In the genomic region with DNA sequence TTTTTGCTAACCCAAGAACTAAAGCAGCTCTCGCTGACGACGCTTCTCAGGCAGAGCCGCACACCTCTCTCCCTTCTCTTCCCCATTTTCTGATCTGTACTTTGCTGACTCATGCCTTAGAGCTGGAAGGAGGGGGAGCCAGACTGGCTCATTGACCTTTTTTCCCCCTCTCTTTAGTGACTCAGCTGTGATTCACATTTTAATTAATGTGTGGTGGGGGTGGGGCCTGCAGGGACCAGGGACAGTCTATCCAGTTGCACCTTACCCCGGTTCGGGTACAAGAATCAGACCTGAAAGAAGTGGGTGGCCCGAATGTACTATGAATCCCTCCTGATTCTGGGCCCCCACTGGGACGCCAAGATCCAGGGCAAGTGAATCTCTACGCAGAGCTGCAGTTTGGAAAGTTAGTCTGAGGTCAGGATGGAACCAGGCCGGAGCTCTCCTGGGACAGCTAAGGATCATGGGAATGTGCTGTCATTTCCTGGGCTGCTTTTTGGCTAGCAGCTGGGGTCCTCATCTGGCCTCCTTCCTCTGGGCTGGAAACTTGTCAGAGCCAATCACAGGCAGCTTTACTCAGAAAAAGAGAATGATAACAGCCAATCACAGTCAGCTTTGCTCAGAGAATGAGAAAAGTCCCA, we compare ENCODE assay signal across 9 mouse cellular contexts.
A peak's percentile ranks its signal among the peaks of the same experiment; 100 is the strongest.
DNase-seq lines count a peak whose midpoint lies in the region; ATAC-seq and TF ChIP-seq lines count a peak whose summit lies in the region.
"Had no signal": no experiment of that assay in that cellular context is flagged by ENCODE, and none has a peak within 500 bp of the region (broad histone marks: within the 10 kb centered on the region; RNA-seq: fewer than 3 reads in every experiment).

No protein-coding gene starts in this region.

- DNase-seq in adrenal gland, adult 18-20 months (ENCODE audit: low spot score in 2 of 2): peak; percentile 37 to 57
- DNase-seq in midbrain, postnatal 0 days (ENCODE audit: low spot score): peak; percentile 32
- DNase-seq in natural killer cell, adult 2 months (ENCODE audit: low spot score in 2 of 2): no peak

- H3K79me2 ChIP-seq in C2C12 (ENCODE audit: control insufficient read depth, insufficient read depth): no peaks in the 10 kb centered on the region

- no peak overlapping the region for H3K9ac ChIP-seq in hindbrain, embryonic 16.5 days (ENCODE audit: low read depth, low read length)
- no peak overlapping the region for H3K9ac ChIP-seq in hindbrain, embryonic 12.5 days
- H3K9ac ChIP-seq in midbrain, postnatal 0 days (replicated peaks; ENCODE audit: low read length, poor library complexity, severe bottlenecking): no peak overlapping the region
- no peak overlapping the region for H3K9ac ChIP-seq in intestine, postnatal 0 days (ENCODE audit: low read depth, low read length)
- H3K9ac ChIP-seq: neural tube, embryonic 13.5 days had no signal

- no peak overlapping the region for H3K4me2 ChIP-seq in hindbrain, embryonic 16.5 days (ENCODE audit: low read length)
- H3K4me2 ChIP-seq in hindbrain, embryonic 12.5 days (replicated peaks): no peak overlapping the region
- no peak overlapping the region for H3K4me2 ChIP-seq in midbrain, postnatal 0 days (ENCODE audit: low read depth, low read length, poor library complexity, severe bottlenecking)
- H3K4me2 ChIP-seq in intestine, postnatal 0 days (replicated peaks; ENCODE audit: low read depth): no peak overlapping the region
- H3K4me2 ChIP-seq: neural tube, embryonic 13.5 days had no signal

- H3K4me1 ChIP-seq in hindbrain, embryonic 16.5 days (ENCODE audit: control insufficient read depth, insufficient read depth, low read depth, low read length): no peaks in the 10 kb centered on the region
- H3K4me1 ChIP-seq in hindbrain, embryonic 12.5 days: peaks cover 5% of the 10 kb centered on the region
- H3K4me1 ChIP-seq in midbrain, postnatal 0 days (ENCODE audit: insufficient read depth, low read length): no peaks in the 10 kb centered on the region
- H3K4me1 ChIP-seq in intestine, postnatal 0 days (replicated peaks; ENCODE audit: control insufficient read depth, insufficient read depth, low read length): no peaks in the 10 kb centered on the region

- no peak for TF ChIP-seq CTCF in C2C12 (IDR thresholded peaks at IDR 0.05; ENCODE audit: control insufficient read depth, insufficient read depth, insufficient read length)
- no peak for TF ChIP-seq CTCF in midbrain, postnatal 0 days (IDR thresholded peaks at IDR 0.05)
- TF ChIP-seq CTCF in intestine, postnatal 0 days (IDR thresholded peaks at IDR 0.05; ENCODE audit: low read depth): no peak

- H3ac ChIP-seq in C2C12 (ENCODE audit: control insufficient read depth, insufficient read length, low read depth): peak overlapping the region; percentile 39

- H3K4me3 ChIP-seq in hindbrain, embryonic 16.5 days (ENCODE audit: low read length): no peak overlapping the region
- H3K4me3 ChIP-seq in hindbrain, embryonic 12.5 days: no peak overlapping the region
- H3K4me3 ChIP-seq in C2C12 (ENCODE audit: insufficient read depth, poor library complexity, severe bottlenecking): peak overlapping the region; percentile 24
- H3K4me3 ChIP-seq in midbrain, postnatal 0 days (ENCODE audit: low read depth, low read length): no peak overlapping the region
- H3K4me3 ChIP-seq in intestine, postnatal 0 days (ENCODE audit: low read depth, low read length): no peak overlapping the region
- H3K4me3 ChIP-seq: neural tube, embryonic 13.5 days had no signal

- H3K27me3 ChIP-seq in hindbrain, embryonic 16.5 days (replicated peaks; ENCODE audit: control insufficient read depth, insufficient read depth, low read length): no peaks in the 10 kb centered on the region
- no peaks in the 10 kb centered on the region for H3K27me3 ChIP-seq in hindbrain, embryonic 12.5 days
- H3K27me3 ChIP-seq in C2C12 (ENCODE audit: control insufficient read depth, insufficient read depth, insufficient read length): no peaks in the 10 kb centered on the region
- H3K27me3 ChIP-seq in midbrain, postnatal 0 days (ENCODE audit: insufficient read depth, low read length): no peaks in the 10 kb centered on the region
- no peaks in the 10 kb centered on the region for H3K27me3 ChIP-seq in intestine, postnatal 0 days (replicated peaks; ENCODE audit: control insufficient read depth, insufficient read depth, low read length)
- H3K27me3 ChIP-seq: neural tube, embryonic 13.5 days had no signal

- peak; percentile 34; the same call in 1 of the 2 replicates for ATAC-seq in hindbrain, embryonic 16.5 days
- no peak for ATAC-seq in hindbrain, embryonic 12.5 days (ENCODE audit: low FRiP score)
- ATAC-seq in granulocyte monocyte progenitor cell, adult 5-6 weeks (replicated peaks; ENCODE audit: poor library complexity, severe bottlenecking): peak; percentile 68
- ATAC-seq in midbrain, postnatal 0 days (ENCODE audit: low FRiP score): peak; percentile 25
- no peak for ATAC-seq in intestine, postnatal 0 days

- no peaks in the 10 kb centered on the region for H3K9me3 ChIP-seq in hindbrain, embryonic 16.5 days (ENCODE audit: control insufficient read depth, low read length)
- H3K9me3 ChIP-seq in hindbrain, embryonic 12.5 days (replicated peaks): no peaks in the 10 kb centered on the region
- H3K9me3 ChIP-seq in midbrain, postnatal 0 days (ENCODE audit: low read length): no peaks in the 10 kb centered on the region
- H3K9me3 ChIP-seq in intestine, postnatal 0 days (ENCODE audit: control insufficient read depth): no peaks in the 10 kb centered on the region
- H3K9me3 ChIP-seq: neural tube, embryonic 13.5 days had no signal

- no peak overlapping the region for H3K27ac ChIP-seq in hindbrain, embryonic 16.5 days (ENCODE audit: low read depth, low read length)
- H3K27ac ChIP-seq in hindbrain, embryonic 12.5 days: no peak overlapping the region
- no peak overlapping the region for H3K27ac ChIP-seq in midbrain, postnatal 0 days (ENCODE audit: low read depth, low read length)
- no peak overlapping the region for H3K27ac ChIP-seq in intestine, postnatal 0 days (ENCODE audit: low read depth, low read length)
- H3K27ac ChIP-seq: neural tube, embryonic 13.5 days had no signal

- H3K36me3 ChIP-seq in hindbrain, embryonic 16.5 days (ENCODE audit: control insufficient read depth, insufficient read depth, low read length): no peaks in the 10 kb centered on the region
- H3K36me3 ChIP-seq in hindbrain, embryonic 12.5 days: no peaks in the 10 kb centered on the region
- H3K36me3 ChIP-seq in C2C12 (ENCODE audit: control insufficient read depth, insufficient read depth): no peaks in the 10 kb centered on the region
- H3K36me3 ChIP-seq in midbrain, postnatal 0 days (ENCODE audit: insufficient read depth, low read length): no peaks in the 10 kb centered on the region
- H3K36me3 ChIP-seq in intestine, postnatal 0 days (ENCODE audit: control insufficient read depth, insufficient read depth): no peaks in the 10 kb centered on the region
- H3K36me3 ChIP-seq: neural tube, embryonic 13.5 days had no signal

- H3K79me3 ChIP-seq in C2C12 (ENCODE audit: low read depth): no peaks in the 10 kb centered on the region

- WGBS in hindbrain, embryonic 16.5 days: 76% methylated on average over 10 of the region's 10 CpGs
- 73% methylated on average over 10 of the region's 10 CpGs for WGBS in hindbrain, embryonic 12.5 days
- 78% methylated on average over 10 of the region's 10 CpGs for WGBS in midbrain, postnatal 0 days
- 80% methylated on average over 10 of the region's 10 CpGs for WGBS in intestine, postnatal 0 days

TF ChIP-seq in C2C12, 6 proteins besides CTCF, POLR2A, EP300 and RAD21:
- TF ChIP-seq MYOG (IDR thresholded peaks at IDR 0.05; ENCODE audit: control insufficient read depth, extremely low read depth, insufficient read length) (no peak), FOSL1 (IDR thresholded peaks at IDR 0.05; ENCODE audit: insufficient read depth, low read length, poor library complexity, severe bottlenecking) (peak; percentile 91)

Comparison
In these comparisons a context has a peak if more than half of its experiments do, and no peak if none do; other contexts are left out.
1. ATAC-seq: peak in hindbrain, embryonic 16.5 days (single experiment), granulocyte monocyte progenitor cell, adult 5-6 weeks (single experiment) and midbrain, postnatal 0 days (single experiment); none in hindbrain, embryonic 12.5 days (single experiment) and intestine, postnatal 0 days (single experiment).
2. DNase-seq: peak in adrenal gland, adult 18-20 months (2 of 2) and midbrain, postnatal 0 days (single experiment); none in natural killer cell, adult 2 months (0 of 2).